Mouse (Mus musculus) liver, embryonic 11.5 days (tissue): ENCODE measurements around the gene 2310009B15Rik. TPM values are rescaled to one million over a fixed set of nuclear protein-coding genes. Genes with fewer than 3 reads are reported as not detected.
A peak's percentile ranks its signal among the peaks of the same experiment; 100 is the strongest.

ENCODE experiments used
- ATAC-seq: fragments of 200-750 bp; cut with Nextera tagmentation; replicated peaks from 2 replicates; pipeline ENCODE4 v1.8.0; 2017; ENCODE audit warnings: moderate number of reproducible peaks, mild to moderate bottlenecking, moderate TSS enrichment, moderate library complexity; ENCODE audit not compliant: low FRiP score
- DNase-seq: peaks from one replicate; pipeline ENCODE4 v3.0.0-alpha.2; 2017; ENCODE audit warnings: low spot score
- H3K27ac ChIP-seq: fragments of 300-500 bp; sonication (generic); 2 replicates; pipeline ENCODE4 v1.5.1; 2014; ENCODE audit warnings: mild to moderate bottlenecking, low read depth, low read length, control low read depth
- H3K27me3 ChIP-seq: fragments of 300-500 bp; sonication (generic); replicated peaks from 2 replicates; pipeline ENCODE4 v1.6.1; 2014; ENCODE audit warnings: low read length, mixed read lengths; ENCODE audit not compliant: control insufficient read depth, insufficient read depth
- H3K36me3 ChIP-seq: fragments of 300-500 bp; sonication (generic); 2 replicates; pipeline ENCODE4 v1.6.1; 2014; ENCODE audit warnings: mild to moderate bottlenecking, low read length, moderate library complexity, mixed read lengths; ENCODE audit not compliant: control insufficient read depth, insufficient read depth
- H3K4me1 ChIP-seq: fragments of 300-500 bp; sonication (generic); replicated peaks from 2 replicates; pipeline ENCODE4 v1.6.1; 2014; ENCODE audit warnings: low read length, mixed read lengths; ENCODE audit not compliant: control insufficient read depth, insufficient read depth
- H3K4me2 ChIP-seq: fragments of 300-500 bp; sonication (generic); 2 replicates; pipeline ENCODE4 v1.6.1; 2014; ENCODE audit warnings: mild to moderate bottlenecking, control low read depth, moderate library complexity
- H3K4me3 ChIP-seq: fragments of 300-500 bp; sonication (generic); 2 replicates; pipeline ENCODE4 v1.5.1; 2014; ENCODE audit warnings: low read depth, low read length, control low read depth
- H3K9ac ChIP-seq: fragments of 300-500 bp; sonication (generic); 2 replicates; pipeline ENCODE4 v1.6.1; 2014; ENCODE audit warnings: low read depth, low read length, control low read depth
- H3K9me3 ChIP-seq: fragments of 300-500 bp; sonication (generic); 2 replicates; pipeline ENCODE4 v1.6.1; 2016; ENCODE audit warnings: low read length, inconsistent platforms, mixed read lengths; ENCODE audit not compliant: control insufficient read depth
- WGBS: fragments of 180-500 bp; shearing (Covaris S2); extraction: QIAGEN DNeasy Blood & Tissue Kit; methylation state at CpG from one replicate; pipeline ENCODE4 v1.1.7; 2014; 5-methylcytosine and 5-hydroxymethylcytosine counted together
- polyA plus RNA-seq: library from polyadenylated mRNA; unstranded; fragments of >200 nt; fragmentation: Nextera tagmentation; extraction: Ambion mirVana; gene quantifications from 2 replicates; pipeline ENCODE4 v1.2.1, GENCODE M21; 2014

The 2310009B15Rik gene
- polyA plus RNA-seq, 1 experiment from 2014 or later = 31.4 TPM

DNA sequence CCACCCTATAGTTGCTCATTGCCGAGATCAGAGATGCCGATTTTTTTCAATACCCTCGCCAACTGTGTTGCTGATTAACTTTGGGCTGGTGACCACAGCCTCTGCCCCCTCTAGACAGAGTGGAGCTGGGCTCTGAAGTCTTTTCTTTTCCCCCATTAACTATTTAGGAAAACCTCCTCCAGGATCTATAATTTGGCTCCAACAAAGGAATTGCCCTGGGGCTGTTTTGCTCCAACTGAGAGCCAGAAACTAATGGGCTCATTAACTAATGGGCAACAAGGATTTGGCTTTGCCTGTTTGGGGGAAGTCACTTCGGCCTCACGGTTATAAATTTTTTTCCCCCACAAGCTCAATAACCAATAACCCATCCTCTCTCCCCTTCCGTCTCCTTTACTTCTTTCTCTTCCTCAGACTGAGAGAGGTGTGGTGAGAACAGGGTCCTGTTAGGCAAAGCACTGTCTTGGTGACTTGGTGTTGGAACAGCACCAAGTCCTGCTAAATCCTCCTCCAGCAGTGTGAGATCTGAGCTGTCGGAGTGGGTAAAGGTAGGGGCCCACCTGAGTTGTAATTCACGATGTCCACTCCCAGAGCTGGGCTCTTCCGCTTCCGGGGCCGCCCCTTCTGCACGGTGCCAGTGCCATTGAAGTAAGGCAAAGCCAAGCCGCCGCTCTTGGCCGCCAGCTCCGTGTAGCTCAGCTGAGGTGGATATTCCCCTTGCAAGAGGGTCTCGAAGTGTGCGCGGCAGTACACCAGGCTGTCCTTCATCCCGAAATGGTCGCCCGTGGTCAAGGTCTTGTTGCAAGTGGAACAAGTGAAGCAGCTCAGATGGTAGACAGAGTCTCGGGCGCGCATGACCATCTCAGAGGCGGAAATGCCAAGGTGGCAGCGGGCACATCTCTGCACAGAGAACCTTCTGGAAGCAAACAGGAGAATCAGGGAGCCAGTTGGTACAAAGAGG is 18.6 kb downstream of the 2310009B15Rik start:
- ATAC-seq = no peak
- 22% methylated on average over 27 of the region's 27 CpGs for WGBS
- no peak overlapping the region for H3K9ac ChIP-seq
- no peaks in the 10 kb centered on the region for H3K9me3 ChIP-seq
- no peak for DNase-seq
- H3K4me2 ChIP-seq = peak overlapping the region; percentile 28; the same call in 1 of the 2 replicates
- no peaks in the 10 kb centered on the region for H3K36me3 ChIP-seq
- H3K4me1 ChIP-seq = no peaks in the 10 kb centered on the region; the same call in 1 of the 2 replicates
- peaks cover 88% of the 10 kb centered on the region for H3K27me3 ChIP-seq
- 0 out of 2 replicates have a peak overlapping the region, but pooled peaks have one; percentile 6 for H3K4me3 ChIP-seq
- H3K27ac ChIP-seq = no peak overlapping the region

DNA sequence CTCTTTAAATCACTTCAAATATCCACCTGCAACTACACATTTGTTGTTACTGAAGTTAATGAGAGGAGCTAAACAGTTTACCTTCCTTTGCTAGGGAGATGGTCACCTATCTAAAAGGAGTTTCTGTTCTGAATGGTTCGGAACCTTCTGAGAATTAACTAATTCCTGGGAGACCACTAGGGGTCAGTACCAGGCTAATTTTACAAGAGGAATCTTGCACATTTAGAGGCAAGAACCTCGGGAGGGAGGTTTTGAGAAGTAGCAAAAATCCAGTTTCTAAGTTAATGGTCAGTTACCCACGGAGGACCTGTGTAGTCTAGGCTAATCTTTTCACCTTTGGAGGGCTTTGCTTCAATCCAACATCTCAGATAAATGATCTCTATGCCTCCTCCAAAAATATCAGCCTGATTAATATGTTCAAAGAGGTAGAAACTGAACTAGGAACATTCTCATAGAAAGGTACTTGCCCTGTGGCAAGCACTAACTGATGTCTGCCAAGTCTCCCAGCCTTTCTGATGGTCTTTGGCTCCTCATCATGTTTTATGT is 21.2 kb downstream of the 2310009B15Rik start:
- Histone ChIP-seq H3K36me3 (no peaks in the 10 kb centered on the region), H3K27me3 (peaks cover 75% of the 10 kb centered on the region), H3K4me2 (no peak overlapping the region), H3K27ac (no peak overlapping the region), H3K4me3 (no peak overlapping the region), H3K9ac (no peak overlapping the region), H3K4me1 (no peaks in the 10 kb centered on the region; the same call in 1 of the 2 replicates), H3K9me3 (no peaks in the 10 kb centered on the region)
- 6% methylated on average over 3 of the region's 3 CpGs for WGBS
- no peak for DNase-seq
- ATAC-seq = no peak

DNA sequence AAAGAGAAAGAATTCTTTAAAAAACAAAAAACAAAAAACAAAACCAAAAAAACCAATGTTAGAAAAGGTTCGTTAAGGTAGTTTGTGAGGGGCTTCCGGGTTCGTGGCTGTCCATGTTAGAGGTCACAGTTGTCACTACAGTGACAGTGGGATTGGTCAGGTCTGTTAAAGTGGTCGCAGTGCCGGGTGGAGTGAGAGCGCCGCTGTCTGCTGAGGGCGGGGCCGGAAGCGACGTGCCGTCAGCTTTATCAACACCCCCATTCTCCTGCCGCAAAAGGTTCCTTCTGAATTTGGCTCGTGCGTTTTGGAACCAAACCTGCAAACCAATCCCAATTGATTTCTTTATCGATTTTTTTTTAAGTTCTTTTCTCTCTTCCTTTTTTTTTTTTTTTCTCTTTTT is 25.3 kb downstream of the 2310009B15Rik start:
- Histone ChIP-seq H3K9me3 (no peaks in the 10 kb centered on the region), H3K27me3 (peaks cover 34% of the 10 kb centered on the region), H3K9ac (no peak overlapping the region), H3K36me3 (no peaks in the 10 kb centered on the region), H3K4me3 (peak overlapping the region; percentile 26), H3K27ac (no peak overlapping the region), H3K4me1 (no peaks in the 10 kb centered on the region), H3K4me2 (peak overlapping the region; percentile 55)
- ATAC-seq (peak; percentile 95), DNase-seq (peak; percentile 69)
- WGBS = under 1% methylated on average over 16 of the region's 16 CpGs

DNA sequence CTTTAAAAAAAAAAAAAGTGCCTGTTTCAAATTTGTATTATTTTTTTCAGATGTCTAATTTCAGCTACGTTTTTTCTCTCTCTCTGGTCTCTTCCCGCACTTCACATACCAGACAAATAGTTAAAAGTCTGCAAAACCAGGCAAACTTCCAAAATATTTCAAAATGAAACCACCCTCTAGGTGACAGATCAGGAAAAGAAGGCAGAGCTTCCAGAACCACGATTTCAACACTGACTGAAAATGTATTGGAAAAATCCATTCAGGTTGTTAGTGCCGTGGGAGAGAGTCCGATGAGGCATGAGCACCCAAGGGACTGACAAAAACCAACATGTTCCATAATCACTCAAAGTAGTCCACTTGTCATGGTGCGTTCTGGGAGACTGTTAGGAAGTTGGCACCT is 29.8 kb downstream of the 2310009B15Rik start:
- WGBS = 69% methylated on average over 6 of the region's 6 CpGs
- ATAC-seq (no peak), DNase-seq (no peak)
- H3K9me3 ChIP-seq = no peaks in the 10 kb centered on the region
- no peak overlapping the region for H3K4me2 ChIP-seq
- no peaks in the 10 kb centered on the region for H3K36me3 ChIP-seq
- H3K4me3 ChIP-seq = no peak overlapping the region
- 0 out of 2 replicates have a peak, but pooled peaks cover under 1% of the 10 kb centered on the region for H3K27me3 ChIP-seq
- H3K4me1 ChIP-seq = no peaks in the 10 kb centered on the region
- no peak overlapping the region for H3K27ac ChIP-seq
- no peak overlapping the region for H3K9ac ChIP-seq

DNA sequence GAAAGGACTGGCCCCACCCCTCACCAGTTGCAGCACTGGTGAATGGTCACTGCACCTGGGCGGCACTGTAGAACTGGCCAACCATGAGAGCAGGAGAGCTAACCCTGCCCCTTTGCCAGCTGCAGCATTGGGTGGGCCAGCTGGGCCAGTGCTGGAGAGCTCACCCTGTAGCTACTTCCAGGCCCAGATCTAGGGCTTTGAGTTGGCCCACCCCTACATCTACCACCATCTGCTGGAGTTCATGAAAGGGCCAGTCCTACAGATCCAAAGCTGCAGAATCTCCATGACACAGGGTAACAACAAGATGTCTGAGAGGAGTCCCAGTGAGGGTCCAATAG is 33.7 kb downstream of the 2310009B15Rik start:
- Histone ChIP-seq H3K4me3 (no peak overlapping the region), H3K9me3 (no peaks in the 10 kb centered on the region), H3K4me1 (no peaks in the 10 kb centered on the region), H3K27me3 (no peaks in the 10 kb centered on the region), H3K36me3 (no peaks in the 10 kb centered on the region), H3K9ac (no peak overlapping the region), H3K4me2 (no peak overlapping the region), H3K27ac (no peak overlapping the region)
- ATAC-seq (no peak), DNase-seq (no peak)
- WGBS = 85% methylated on average over 1 of the region's 1 CpGs

DNA sequence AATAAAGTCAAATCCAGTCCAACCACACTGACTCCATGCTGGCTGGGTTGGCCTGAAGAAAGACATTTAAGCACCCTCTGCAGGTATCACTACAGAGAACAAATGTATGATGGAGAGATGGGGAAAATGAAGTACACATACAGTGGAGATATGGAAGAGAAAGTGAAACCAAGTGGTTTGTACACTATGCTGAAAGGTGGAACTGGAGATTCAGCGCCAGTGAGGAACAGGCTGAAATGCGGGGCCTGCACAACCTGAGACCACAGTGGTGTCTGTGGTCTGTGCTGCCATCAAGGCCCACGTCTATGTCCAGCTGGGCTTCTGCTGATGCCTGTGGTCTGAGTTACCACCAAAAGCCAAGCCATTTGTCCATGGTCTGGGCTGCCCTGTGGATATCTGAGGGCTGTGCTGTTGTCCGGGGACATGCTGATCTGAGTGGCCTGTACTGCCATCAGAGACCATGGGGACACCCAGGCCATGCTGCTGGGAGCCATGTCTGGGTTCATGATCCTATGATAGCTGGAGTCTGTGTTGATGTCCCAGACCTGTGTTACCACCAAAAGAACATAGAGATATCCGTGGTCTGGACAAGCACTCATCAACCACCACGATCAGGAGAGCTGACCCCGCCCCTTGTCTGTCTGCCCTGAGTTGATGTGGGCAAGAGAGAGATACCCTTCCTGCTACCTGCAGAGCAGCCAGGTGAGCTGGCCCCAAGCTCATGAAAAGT is 34.2 kb downstream of the 2310009B15Rik start:
- 76% methylated on average over 7 of the region's 7 CpGs for WGBS
- no peak overlapping the region for H3K9ac ChIP-seq
- H3K27me3 ChIP-seq = no peaks in the 10 kb centered on the region

More for the DNA sequence above, 34.2 kb downstream of the 2310009B15Rik start:
- DNase-seq (no peak), ATAC-seq (peak; percentile 57)
- no peak overlapping the region for H3K4me3 ChIP-seq
- H3K4me2 ChIP-seq = no peak overlapping the region
- no peaks in the 10 kb centered on the region for H3K4me1 ChIP-seq
- H3K27ac ChIP-seq = no peak overlapping the region
- H3K36me3 ChIP-seq = no peaks in the 10 kb centered on the region
- H3K9me3 ChIP-seq = no peaks in the 10 kb centered on the region

Other genes starting within 250 kb of the 2310009B15Rik start
- gene Nek7, start 236.7 kb downstream of the 2310009B15Rik start, polyA plus RNA-seq = 29.4 and 33.4 TPM in 2 replicates
- gene Lhx9, start 8.3 kb downstream of the 2310009B15Rik start, polyA plus RNA-seq = 2.5 and 3.8 TPM in 2 replicates
- gene Dennd1b, start 106.6 kb upstream of the 2310009B15Rik start, polyA plus RNA-seq = 5.4 and 8.0 TPM in 2 replicates